Mouse (Mus musculus) kidney, postnatal 36 days (tissue): ENCODE data around the gene Bcr.

Experiments used
- DNase-seq, 2 experiments: peaks; one replicate each; pipeline ENCODE4 v3.0.0; 2021 to 2022; ENCODE audit warnings: mixed read lengths in 2 of 2

Gene Bcr

GRCm38 (mm10) chr10:75058336-75058735 lies 2.1 kb upstream of the Bcr start:
- no peak for DNase-seq

GRCm38 (mm10) chr10:75058761-75059395 lies 1.5 kb upstream of the Bcr start:
- DNase-seq, result peak in 1 of 2 experiments; percentile 47

GRCm38 (mm10) chr10:75059396-75059795 lies 996 bp upstream of the Bcr start:
- DNase-seq, result peak; percentile 82 to 86

- peak in 1 of 2 experiments; percentile 44 for DNase-seq
Measured at GRCm38 (mm10) chr10:75060843-75061235, 447 bp downstream of the Bcr start.

GRCm38 (mm10) chr10:75061341-75062188 lies 1.2 kb downstream of the Bcr start:
- DNase-seq, result peak; percentile 31 to 65

- DNase-seq, result peak in 1 of 2 experiments; percentile 64
Measured at GRCm38 (mm10) chr10:75062189-75062561, 1.8 kb downstream of the Bcr start.

- DNase-seq, result no peak
Measured at GRCm38 (mm10) chr10:75062621-75063020, 2.2 kb downstream of the Bcr start.

- DNase-seq, result peak; percentile 34 to 36
Measured at GRCm38 (mm10) chr10:75063301-75063965, 3.0 kb downstream of the Bcr start.

- DNase-seq, result no peak
Measured at GRCm38 (mm10) chr10:75065691-75066090, 5.3 kb downstream of the Bcr start.

GRCm38 (mm10) chr10:75067446-75067845 lies 7.1 kb downstream of the Bcr start:
- peak in 1 of 2 experiments; percentile 22 for DNase-seq

- DNase-seq, result peak in 1 of 2 experiments; percentile 21
Measured at GRCm38 (mm10) chr10:75068086-75068485, 7.7 kb downstream of the Bcr start.

- peak; percentile 60 to 72 for DNase-seq
Measured at GRCm38 (mm10) chr10:75068624-75069328, 8.4 kb downstream of the Bcr start.

GRCm38 (mm10) chr10:75070281-75070976 lies 10.0 kb downstream of the Bcr start:
- DNase-seq, result no peak

GRCm38 (mm10) chr10:75075665-75076064 lies 15.3 kb downstream of the Bcr start:
- DNase-seq, result no peak

GRCm38 (mm10) chr10:75078174-75079128 lies 18.1 kb downstream of the Bcr start:
- no peak for DNase-seq

GRCm38 (mm10) chr10:75085330-75085729 lies 24.9 kb downstream of the Bcr start:
- DNase-seq, result no peak

- no peak for DNase-seq
Measured at GRCm38 (mm10) chr10:75088471-75088870, 28.1 kb downstream of the Bcr start.

GRCm38 (mm10) chr10:75091478-75092152 lies 31.2 kb downstream of the Bcr start:
- peak in 1 of 2 experiments; percentile 20 for DNase-seq

- peak in 1 of 2 experiments; percentile 41 for DNase-seq
Measured at GRCm38 (mm10) chr10:75093252-75093987, 33.0 kb downstream of the Bcr start.

- DNase-seq, result no peak
Measured at GRCm38 (mm10) chr10:75094338-75094737, 33.9 kb downstream of the Bcr start.
